Mouse (Mus musculus) embryo, embryonic 10.5 days (tissue): ENCODE results near the gene Slc4a1.
"Not testable (repeated sequence)": the region's sequence is repeated elsewhere in the genome, so short reads cannot be mapped to it uniquely, and the experiment has no call there.

Source experiments
- DNase-seq: peaks from one replicate; pipeline ENCODE4 v3.0.0-alpha.2; 2015; ENCODE audit warnings: low spot score

Gene Slc4a1

DNA sequence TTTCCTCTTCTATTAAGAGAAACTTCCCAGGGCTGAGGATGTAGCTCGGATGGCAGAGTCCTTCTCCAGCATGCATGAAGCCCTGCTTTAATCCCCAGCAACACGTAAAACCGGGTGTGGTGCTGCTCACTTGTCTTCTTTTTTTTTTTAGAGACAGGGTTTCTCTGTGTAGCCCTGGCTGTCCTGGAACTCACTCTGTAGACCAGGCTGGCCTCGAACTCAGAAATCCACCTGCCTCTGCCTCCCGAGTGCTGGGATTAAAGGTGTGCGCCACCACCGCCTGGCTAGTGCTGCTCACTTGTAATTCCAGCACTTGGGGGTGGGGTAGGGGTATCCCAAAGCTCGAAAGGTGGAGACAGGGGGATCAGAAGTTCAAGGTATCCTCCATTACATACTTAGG, at the start of gene Slc4a1:
TSS of gene Slc4a1 (minus strand) at position 101 of the 400 bp plus-strand sequence.
- DNase-seq: not testable (repeated sequence)

DNA sequence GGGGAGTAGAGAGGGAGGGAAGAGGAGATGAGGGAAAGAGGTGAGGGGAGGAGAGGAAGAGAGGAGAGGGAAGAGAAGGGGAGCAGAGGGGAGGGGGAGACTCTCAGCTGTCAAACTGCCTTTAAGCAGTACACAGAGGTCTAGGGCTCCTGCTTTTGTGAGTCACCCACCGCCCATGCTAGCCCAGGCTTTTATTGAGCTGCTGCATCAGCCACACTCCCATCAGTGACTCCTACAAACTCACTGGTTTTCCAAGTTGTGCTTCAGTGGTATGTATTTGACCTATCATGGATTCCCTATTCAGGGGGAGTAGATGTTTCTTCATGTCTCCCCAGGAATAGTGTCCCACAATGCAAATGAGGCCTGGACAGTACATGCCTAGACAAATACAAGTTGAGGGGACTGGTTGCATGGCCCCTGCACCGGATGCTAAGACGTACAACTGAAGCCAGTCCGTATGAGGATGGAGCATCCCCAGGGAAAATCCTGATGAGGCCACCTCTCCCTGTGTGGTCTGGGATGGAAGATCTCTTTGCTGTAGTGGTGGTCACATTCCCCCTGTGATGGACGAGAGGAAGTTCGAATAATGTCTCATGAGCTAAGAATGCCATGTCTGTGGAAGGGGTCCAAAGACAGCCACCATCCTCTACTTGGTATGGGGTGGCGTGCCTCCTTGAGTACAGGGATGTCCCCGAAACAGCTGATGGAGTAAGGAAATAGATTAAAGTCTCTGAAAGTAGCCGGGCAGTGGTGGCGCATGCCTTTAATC, 49.2 kb upstream of the Slc4a1 start:
- no peak for DNase-seq

DNA sequence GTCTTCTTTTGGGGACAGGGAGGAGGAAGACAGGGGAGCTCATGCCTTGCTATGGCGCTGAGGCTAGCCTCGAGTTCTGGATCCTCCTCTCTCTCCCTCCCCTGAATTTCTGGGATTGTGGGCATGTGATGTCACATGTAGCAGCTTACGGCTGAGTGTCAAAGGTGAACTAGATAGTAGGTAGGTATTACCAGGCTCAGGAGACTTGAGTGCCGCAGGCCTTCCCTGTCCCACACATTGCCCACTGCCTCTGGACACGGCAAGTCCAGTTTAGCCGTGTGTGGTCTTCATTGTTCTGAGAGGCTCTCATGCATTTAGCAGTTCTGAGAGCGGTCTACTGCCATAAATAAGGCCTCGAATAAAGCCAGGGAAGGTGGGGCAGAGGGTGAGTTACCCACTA, 47.1 kb upstream of the Slc4a1 start:
- no peak for DNase-seq

DNA sequence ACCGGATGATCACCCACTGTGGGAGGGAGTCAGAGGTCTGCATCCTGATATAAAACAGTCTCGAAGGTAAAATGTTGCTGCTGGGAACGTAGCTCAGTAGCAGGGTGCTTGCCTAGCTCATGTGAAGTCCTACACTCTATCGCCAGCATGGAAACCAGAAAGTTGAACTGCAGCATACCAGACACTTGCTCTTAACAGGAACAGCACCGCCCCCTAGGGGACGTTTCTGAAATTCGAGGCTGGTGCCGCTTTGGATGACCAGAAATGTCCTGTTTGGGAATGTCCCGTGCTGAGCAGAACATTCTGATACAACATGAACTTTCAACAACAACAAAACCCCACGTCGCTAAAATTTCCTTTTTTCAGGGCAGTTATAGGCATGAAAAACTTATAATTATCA, 45.7 kb upstream of the Slc4a1 start:
- peak; percentile 97 for DNase-seq

DNA sequence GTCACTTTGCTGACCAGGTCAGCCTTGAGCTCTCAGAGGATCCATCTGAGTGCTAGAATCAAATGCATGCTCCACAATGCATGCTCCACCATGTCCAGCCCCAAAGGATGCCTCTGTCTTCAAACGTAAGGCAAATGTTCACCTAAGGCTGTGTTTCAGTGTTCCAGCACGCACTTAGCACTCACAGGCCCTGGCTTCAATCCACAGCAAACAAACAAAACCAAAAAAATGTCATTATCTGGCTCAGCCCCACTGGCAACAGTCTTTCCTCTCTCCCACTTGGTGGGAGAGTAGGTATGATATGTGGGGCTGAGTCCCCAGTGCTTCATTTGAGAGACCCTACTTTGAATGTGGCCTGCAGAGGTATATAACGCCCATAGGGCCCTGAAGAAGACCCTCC, 45.1 kb upstream of the Slc4a1 start:
- no peak for DNase-seq

DNA sequence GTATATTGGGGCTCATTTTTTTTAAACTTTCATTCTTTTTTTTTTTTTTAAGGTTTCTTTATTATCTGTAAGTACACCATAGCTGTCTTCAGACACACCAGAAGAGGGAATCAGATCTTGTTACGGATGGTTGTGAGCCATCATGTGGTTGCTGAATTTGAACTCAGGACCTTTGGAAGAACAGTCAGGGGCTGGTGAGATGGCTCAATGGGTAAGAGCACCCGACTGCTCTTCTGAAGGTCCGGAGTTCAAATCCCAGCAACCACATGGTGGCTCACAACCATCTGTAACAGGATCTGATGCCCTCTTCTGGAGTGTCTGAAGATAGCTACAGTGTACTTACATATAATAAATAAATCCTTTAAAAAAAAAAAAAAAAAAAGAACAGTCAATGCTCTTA, 44.3 kb upstream of the Slc4a1 start:
- not testable (repeated sequence) for DNase-seq

DNA sequence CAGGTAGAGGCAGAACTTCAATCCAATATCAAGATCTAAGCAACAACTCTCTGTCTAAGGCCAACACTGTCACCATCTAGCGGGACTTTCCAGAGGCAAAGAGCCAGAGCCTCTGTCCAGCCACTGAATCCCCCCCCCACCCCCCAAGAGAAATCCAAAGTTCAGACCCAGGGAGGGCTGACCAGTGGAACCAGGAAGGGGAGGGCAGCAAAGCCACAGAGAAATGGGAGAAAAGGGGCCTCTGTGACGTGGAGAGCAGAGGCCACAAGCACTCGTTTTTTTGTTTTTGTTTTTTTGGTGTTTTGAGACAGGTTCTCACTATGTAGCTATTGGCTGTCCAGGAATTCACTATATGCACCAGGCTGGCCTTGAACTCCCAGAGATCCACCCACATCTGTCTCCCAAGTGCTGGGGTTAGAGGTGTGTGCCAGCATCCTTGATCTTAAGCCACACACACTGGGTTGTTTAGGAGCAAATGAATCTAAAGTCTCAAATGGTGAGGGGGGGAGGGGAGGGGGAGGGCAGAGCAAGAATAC, 43.9 kb upstream of the Slc4a1 start:
- no peak for DNase-seq

DNA sequence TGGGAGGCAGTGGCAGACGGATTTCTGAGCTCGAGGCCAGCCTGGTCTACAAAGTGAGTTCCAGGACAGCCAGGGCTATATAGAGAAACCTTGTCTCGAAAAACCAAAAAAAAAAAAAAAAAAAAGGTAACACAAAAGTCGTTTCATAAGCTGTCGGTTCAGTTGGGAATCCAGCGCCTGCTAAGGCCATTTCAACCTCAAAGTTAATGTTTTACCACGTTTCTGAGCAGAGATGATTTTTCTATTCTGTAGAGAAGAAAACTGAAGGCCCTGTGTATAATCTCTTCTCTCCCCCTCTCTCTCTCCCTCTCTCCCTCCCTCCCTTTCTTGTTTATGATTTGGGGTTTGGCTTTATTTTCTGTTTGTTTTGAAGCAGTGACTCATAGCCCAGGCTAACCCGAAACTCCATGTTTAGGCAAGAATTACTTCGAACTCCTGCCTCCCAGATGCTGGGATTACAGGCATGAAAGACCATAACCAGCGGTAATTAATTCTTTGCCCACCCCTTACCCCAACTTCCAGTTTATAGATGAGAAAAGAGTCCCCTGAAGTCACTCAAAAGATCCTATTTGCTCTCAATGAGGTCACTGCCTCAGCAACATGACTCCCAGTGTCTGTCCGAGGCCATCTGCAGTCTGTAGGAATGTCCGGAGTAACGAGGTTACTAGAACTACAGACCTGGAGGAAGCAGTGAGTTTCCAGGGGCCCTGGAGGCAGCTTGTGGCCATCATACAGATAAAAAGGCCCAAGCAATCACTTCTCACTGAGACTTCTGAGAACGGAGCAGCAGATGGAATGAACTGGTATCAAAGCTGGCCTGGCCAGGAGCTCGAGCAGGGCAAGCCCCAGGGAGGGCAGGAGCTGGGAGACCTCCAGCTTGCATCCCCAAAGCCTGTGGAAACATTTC, 43.1 kb upstream of the Slc4a1 start:
- DNase-seq: no peak

DNA sequence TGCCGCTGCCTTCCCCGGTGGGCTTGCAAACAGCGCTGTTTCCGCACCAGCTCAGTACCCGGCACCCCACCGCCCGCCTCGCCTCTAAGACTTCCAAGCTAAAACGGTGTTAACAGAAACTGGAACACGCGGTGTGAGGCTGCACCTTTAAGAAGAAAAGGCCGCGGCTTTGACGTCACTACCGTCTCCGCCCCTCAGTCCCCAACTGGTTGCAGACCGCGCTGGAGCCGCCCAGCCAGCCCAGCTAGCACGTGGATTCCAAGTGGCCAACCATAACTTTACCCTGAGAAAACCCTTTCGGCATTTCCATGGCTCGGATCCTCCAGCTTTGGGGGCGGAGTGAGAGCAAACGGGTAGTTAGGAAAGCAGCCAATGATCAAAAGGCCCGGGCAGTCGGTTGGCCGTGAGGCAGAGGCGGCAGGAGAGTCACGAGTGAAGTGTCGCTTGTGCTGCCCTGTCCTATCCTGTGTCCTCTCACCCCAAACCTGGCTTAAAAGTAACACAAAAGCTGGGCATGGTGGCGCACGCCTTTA, 42.4 kb upstream of the Slc4a1 start:
- DNase-seq: peak; percentile 100

DNA sequence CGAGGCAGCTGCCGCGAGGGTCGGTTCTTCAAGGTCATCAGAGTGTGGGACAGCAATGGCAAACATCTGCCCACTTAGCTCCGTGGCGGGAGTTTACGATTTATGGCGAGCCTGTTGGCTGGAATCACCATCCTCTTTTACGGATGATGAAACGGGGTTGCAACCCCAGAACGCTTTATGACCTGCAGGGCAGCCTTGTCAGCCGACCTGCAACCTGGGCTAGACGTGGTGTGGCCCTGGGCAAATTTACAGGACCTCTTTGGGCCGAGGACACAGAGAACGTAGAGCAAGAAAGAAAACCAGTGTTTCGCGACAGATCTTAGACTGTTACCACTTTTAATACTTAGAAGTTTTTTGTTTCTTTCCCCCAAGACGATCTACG, 41.8 kb upstream of the Slc4a1 start, which contains the start of gene Slc25a39:
TSS of gene Slc25a39 (minus strand) at position 113 of the 382 bp plus-strand sequence.
- DNase-seq: no peak

DNA sequence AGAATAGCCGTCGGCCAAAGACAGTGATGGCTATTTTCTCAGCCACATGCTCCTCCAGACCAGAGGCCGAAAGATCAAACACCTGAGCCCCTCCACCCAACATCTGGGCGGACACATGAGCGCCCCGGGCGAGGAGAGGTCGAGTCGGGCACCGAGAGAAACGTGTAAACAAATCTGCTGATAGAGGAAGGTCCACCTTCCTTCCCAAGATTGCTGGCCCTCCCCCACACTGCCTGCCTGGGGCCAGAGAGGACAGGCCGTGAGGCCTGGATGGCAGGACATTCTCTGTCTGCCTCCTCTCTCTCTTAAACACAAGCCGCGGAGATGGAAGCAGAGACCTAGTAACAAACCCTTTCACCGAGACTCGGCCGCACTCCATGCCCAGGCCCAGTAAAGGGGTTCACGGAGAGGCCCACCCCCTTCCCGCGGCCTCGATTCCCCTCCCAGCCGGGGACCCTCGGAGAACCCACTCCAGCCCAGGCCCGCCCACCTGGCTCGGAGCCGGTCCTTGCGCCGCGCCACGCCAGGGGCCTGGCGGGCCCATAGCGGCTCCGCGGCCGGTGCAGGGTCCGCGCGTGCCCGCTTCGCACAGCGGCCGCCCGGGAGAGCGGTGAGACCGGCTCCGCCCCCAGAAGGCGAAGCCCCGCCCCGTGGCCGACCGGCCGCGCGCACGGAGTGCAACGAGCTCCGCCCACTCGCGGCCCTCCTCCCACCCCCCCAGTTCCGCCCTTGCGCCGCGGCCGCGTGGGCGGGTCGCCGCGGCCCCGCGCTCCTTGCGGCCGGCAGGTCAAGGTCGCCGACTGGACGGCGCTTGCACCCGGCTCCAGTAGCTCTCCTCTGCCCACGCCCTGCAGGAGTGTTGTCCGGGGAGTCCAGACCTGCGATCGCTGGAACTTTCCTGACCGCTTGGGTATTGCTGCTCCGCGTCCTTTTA, 41.2 kb upstream of the Slc4a1 start:
- DNase-seq: peak; percentile 92

DNA sequence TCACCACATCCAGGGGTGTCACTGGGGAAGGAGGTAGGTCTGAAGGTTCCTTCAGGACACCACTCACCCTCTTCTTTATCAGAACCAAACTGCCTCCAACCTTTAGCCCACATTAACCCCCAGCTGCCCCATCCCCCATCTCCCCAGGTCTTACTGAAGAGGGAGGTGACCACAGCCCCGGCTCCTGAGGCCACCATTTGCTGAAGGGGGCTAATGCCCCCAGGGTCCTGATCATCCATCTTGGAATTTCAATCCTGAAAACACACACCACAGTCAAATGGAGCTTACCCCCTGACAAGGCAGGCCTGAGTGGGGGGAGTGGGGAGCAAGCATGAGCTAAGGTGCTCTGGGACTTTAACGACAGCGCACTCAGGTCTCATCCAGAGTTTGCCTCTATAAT, 40.4 kb upstream of the Slc4a1 start:
- no peak for DNase-seq

DNA sequence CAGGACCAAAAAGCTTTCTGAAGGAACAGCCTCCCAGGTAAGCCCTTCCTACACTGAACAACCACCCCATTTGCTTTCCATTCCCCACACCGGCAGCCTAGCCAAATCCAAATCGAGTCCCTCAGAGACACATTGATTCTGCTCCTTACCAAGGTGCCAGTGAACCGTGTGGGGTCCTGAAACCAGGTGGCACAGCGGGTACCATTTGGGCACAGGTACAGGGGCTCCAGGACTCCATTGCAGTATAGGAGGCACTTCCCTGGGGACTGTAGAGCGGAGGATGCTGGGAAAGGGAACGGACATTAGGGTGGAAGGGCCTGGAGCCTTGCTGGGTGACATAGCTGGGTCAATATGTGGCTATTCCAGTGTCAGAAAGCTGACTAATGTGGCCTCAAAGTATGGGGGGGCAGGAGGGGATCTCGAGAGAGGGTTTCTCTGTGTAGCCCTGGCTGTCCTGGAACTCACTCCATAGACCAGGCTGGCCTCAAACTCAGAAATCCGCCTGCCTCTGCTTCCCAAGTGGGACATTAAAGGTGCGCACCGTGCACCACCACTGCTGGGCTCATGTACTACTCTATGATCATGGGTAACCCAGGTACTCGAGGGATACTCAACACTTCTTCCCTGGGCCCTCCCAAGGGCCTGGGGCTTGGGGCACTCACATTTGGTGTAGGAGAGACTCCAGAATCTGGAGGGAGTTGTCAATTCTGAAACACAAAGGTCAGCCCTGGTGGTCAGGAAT, 39.7 kb upstream of the Slc4a1 start:
- no peak for DNase-seq

DNA sequence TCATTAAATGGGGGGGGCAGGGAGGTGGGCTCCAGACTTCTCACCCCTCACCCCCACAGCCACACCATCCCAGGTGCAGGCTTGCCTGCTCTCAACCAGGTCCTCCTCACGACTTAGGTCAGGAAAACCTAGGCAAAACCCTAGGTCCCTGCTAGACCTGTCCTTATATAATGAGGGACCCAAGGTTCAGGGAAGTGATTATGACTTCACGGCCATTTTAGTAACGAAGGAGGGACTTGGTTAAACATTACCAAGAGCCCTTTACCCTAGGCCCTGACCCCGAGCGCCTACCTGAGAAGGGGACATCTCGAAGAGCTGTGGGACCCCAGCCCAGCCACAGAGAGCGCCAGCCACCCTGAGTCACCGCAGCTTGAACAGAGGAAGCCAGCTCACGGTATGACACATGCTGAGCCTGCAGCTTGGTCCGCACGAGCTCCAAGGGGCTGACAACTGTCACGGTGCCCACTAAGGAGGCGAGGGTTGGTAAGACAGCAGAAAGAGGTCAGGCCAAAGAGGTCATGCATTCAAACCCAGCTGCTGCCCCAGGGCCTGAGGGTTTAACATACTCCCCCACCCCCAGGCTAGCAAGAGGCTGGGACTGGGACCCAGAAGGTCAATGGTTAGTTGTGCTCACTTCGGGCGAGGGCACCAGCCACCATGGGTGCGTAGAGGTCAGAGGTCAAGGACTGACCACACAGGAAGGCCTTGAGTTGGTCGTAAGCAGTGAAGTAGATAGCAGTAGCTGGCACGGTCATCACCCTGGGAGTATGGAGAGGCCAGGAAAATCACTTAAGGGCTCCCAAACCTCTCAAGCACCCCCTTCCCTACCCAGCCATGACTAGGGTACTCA, 38.4 kb upstream of the Slc4a1 start:
- no peak for DNase-seq

DNA sequence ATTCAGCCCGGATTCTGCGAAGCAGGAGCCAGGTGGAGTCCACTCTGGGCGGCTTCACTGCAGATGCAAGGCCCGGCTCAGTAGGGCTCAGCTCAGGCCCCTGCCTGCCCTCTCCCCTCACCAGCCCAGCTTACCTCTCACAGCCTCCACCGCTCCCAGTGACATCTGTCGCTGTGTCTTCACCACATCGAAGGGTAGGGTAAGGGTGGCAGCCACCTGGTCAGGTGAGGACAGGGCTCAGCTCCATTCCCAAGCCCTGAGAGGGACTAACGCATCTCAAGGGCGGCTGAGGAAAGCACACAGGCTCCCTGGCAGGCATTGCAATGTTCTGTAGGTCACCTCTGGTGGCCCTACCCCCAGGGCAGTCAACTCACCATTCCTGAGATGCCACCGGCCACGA, 37.7 kb upstream of the Slc4a1 start:
- no peak for DNase-seq

DNA sequence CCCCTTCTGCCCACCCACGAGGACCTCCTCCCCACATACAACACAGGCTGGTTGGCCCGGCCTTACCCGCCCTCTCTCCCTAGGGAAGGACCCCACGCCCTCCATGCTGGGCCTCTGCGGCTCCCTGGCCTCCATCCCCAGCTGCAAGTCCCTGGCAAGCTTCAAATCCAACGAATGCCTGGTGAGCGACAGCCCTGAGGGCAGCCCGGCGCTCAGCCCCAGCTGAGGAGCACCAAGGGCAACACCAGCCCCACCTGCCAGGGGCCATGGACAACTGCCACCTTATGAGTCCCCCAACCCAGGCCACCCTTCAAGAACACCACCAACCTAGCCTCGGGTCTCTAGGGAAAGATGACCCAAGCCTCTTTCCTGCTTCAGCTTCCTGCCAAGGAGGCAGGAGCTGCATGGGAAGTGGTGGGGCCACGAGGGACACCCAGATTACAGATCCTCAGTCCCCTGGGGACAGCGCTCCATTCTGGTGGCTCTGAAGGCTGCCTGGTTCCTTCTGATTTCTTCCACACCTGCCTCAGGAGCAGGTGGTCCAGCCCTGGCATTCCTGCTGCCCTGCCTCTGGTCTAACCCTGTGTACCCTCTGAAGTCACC, 36.0 kb upstream of the Slc4a1 start:
- no peak for DNase-seq

DNA sequence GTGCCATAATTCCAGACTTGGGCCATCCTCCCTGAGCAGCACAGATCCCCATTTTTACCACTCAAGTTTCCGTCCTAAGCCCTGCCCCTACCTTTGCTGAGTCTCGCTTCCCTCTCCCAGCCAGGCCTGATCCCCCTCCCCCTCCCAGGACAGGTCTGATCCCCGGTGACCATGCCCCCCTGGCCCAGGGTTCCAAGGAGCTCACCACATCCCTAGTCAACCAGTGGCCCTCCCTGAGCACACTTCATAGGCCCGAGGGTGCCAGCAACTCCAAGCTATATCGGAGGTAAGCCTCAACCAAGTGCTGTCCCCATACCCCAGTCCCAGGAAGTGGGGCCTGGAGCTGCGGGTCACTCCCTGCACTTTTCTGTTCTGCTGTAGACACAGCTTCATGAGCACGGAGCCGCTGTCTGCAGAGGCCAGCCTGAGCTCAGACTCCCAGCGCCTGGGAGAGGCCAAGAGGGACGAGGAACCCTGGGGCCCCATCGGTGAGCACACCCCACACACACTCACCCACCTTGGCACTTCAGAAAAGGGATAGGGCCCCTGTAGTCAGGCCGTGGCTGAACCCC, 34.6 kb upstream of the Slc4a1 start:
- no peak for DNase-seq

DNA sequence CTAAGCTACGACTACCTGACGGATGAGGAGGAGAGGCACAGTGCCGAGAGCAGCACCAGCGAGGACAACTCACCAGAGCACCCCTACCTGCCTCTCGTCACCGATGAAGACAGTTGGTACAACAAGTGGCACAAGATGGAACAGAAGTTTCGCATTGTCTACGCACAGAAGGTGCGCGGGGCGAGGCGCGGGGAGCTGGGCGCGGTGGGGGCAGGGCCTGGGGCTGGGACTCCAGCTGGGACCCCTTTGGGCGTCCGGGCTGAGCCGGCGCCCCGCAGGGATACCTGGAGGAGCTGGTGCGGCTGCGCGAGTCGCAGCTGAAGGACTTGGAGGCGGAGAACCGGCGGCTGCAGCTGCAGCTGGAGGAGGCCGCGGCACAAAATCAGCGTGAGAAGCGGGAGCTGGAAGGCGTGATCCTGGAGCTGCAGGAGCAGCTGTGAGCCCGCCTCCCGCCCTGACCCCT, 33.6 kb upstream of the Slc4a1 start:
- no peak for DNase-seq

DNA sequence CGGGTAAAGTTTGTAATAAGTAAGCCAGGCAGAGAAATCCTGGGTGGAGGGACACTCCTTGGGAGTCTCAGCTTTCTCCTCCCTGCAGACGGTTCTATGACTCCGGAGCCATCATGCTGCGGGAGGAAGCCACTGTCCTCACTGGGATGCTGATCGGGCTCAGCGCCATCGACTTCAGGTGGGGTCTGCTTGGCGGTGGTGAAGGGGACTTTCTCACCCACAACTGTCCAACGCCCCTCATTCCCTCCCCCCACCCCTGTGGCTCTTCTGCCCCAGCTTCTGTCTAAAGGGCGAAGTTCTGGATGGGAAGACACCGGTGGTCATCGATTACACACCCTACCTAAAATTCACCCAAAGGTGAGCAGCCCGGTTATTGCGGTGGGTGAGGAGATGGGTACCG, 33.1 kb upstream of the Slc4a1 start:
- no peak for DNase-seq
